Mouse (Mus musculus): ENCODE data around the gene Pak1ip1.
A peak's percentile ranks its signal among the peaks of the same experiment; 100 is the strongest.

Gene Pak1ip1

DNA sequence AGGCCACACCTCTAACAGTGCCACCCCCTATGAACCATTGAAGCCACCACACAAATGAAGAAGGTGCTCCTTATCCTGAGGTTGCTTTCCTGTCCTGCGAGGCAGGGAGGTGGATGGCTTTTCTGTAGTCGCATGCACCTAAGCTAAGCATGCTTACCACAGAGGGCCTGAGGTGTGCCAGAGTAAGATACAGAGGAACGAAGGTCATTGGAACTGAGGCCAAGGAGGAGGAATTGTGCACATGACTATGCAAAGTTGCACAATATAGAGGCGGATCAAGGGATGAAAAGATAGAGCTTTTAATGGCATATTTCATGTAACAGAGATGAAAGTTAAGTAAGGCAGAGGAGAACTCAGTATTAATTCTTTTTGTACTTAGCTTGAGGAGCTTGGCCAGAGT lies 5.4 kb downstream of the Pak1ip1 start:
- no peak for DNase-seq (ENCODE audit: low read depth)

DNA sequence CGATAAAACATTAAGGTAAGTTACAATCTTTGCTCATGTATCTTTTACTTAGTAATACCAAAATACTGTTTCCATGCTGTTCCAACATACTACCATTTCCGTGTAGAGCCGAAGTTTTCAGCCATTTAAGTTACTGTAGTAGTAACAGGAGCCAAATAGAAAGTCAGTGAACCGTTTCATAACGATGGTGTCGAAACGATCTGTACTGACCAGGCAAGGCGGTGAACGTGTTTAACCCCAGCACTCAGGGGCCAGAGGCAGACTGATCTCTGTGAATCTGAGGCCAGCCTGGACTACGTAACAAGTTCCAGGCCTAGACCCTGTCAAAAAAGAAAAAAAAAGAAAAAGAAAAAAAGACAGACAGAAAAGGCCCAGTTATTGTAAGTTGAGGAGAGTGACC lies 7.4 kb downstream of the Pak1ip1 start:
- DNase-seq (ENCODE audit: low read depth): no peak

GRCm38 (mm10) chr13:41008946-41009345 lies 8.1 kb downstream of the Pak1ip1 start:
- peak; percentile 19 for DNase-seq (ENCODE audit: low read depth)

- peak; percentile 93 for DNase-seq (ENCODE audit: low read depth)
These were observed 15.2 kb downstream of the Pak1ip1 start, which contains the start of gene Tmem14c for GRCm38 (mm10) chr13:41015829-41016634. Gene Tmem14c, plus strand, starts transcription at chr13:41016292.

GRCm38 (mm10) chr13:41016797-41017405 lies 16.1 kb downstream of the Pak1ip1 start:
- peak; percentile 10 for DNase-seq (ENCODE audit: low read depth)

- DNase-seq (ENCODE audit: low read depth): no peak
These were observed 17.0 kb downstream of the Pak1ip1 start for GRCm38 (mm10) chr13:41017832-41018231.

GRCm38 (mm10) chr13:41018236-41018635 lies 17.4 kb downstream of the Pak1ip1 start:
- no peak for DNase-seq (ENCODE audit: low read depth)

DNA sequence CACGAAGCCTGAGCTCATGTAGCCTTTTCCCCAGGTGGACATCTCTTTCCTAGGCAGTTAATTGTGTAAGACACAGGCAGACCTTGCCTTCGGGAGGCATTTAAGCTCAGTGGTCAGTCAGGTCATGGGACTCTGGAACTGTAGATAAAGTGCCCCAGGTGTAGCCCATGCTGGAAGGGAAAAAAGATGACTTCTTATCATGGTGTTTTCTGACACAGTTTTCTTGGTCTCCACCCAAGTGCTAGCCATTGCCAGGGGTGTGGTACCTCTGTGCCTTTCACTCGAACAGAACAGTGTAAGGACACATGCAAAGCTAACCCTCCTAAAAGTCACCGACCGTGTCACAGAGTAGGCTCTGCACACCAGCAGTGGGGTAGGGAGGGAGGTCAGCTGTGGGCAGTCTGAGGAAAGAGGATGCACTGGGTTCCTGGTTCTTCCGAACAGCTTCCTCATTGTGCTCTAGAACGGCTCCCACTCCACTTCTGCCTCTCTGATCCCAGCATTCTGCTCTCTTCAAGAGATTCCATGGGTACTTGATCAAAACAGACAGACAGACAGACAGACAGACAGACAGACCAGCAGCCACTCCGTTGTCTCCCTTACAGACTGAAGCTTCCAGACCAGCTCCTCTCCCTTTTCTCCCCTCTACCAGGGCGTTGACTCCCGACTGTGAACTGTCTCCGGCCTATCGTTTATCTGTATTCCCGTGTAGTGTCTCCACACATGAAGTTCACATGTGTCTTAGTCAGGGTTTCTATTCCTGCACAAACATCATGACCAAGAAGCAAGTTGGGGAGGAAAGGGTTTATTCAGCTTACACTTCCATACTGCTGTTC lies 18.2 kb downstream of the Pak1ip1 start:
- no peak for DNase-seq (ENCODE audit: low read depth)

DNA sequence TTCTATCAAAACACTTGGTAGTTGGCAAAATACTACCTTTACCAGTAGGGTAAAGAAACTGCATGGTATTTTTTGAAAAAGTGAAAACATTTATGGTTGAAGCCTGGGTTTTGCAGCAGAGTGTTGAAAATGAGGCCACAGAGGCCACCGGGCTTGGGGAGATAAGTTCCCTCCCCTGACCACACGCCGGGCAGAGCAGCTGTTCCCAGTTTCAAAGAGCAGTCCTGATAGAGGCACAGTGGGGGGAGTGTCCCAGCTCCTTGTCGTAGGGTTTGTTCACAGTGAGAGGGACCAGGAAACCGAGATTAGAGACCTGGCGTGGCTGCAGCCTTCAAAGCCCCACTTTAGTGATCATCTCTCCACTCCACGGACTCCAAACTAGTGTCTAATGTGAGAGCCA lies 19.7 kb downstream of the Pak1ip1 start:
- no peak for DNase-seq (ENCODE audit: low read depth)

GRCm38 (mm10) chr13:41021607-41022006 lies 20.8 kb downstream of the Pak1ip1 start:
- DNase-seq (ENCODE audit: low read depth): no peak

DNA sequence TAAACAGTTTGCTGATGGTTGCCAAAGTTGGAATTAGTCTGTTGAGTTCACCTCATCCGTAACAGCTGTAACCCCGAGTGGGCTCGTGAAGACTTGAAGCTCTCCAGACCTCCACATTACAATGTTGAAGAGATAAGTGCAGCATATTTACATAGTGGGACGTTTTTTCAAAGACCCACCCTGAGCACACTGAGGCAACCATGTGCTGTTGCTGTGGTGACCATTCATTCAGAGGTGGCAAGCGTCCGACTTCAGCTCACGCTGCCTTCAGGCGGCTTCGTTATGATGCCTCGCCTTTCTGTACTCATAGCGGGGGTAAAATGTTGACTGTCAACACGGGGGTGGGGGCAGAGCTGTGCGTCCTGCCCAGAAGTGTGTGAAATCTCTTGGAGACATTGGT lies 21.3 kb downstream of the Pak1ip1 start:
- no peak for DNase-seq (ENCODE audit: low read depth)

DNA sequence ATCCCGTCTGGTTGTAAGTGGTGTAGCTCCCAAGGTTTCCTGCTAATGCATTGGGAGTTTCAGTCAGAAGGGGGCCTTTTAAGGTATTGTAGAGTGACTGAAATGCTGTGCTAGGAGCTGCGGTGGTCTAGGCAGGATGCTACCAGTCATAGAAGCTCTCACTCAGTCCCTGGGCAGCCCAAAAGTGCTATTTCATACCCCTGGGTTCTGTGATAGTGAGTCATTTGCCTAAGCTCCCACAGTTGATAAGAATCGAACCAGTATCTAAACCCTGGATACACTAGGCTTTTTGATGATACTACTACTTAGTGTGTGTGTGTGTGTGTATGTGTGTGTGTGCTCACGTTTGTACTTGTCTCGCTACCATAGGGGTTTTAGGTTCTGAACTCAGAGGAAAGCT lies 29.3 kb downstream of the Pak1ip1 start:
- no peak for DNase-seq (ENCODE audit: low read depth)

DNA sequence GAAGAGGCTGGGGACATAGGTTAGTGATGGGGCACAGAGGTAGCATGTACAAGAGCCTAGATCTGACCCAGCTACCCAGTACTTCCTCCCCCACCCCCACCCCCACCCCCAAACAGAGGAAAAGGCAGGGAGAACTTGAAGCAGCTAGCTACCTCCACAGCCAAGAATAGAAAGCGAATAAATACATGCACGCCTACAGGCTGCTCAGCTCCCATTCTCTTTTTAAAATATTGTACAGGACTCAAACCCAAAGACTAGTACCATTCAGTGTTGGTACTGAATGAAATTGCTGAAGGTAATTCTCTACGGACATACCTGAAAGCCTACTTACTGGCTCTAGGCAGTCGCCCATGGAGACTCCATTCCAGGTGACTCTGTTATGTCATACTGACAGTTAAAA lies 41.7 kb downstream of the Pak1ip1 start:
- no peak for DNase-seq (ENCODE audit: low read depth)

GRCm38 (mm10) chr13:41045901-41046300 lies 45.1 kb downstream of the Pak1ip1 start:
- no peak for DNase-seq (ENCODE audit: low read depth)

DNA sequence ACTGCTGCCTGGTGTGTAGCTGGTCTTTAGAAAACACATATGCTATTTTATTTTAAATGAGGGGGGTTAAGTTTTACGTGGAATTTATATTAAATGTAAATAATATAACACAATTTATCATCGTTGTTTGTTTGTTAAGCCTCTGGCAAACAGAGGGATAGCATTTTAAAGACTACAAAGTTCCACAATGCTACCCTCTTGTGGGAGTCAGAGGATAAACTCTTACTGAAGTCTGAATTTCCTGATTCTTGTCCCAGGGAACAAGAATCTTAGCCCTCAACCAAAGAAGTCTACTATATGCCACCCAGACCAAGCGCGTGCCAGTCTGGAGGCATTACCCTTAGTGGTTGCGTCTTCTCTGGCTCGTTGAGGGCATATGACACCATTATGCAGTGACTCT lies 46.5 kb downstream of the Pak1ip1 start:
- DNase-seq (ENCODE audit: low read depth): peak; percentile 17

- no peak for DNase-seq (ENCODE audit: low read depth)
These were observed 51.1 kb downstream of the Pak1ip1 start for GRCm38 (mm10) chr13:41051965-41052364.
